Mouse (Mus musculus) cortical plate, adult 2 months (tissue): ENCODE measurements around the gene Olfr235. TPM values are rescaled to one million over a fixed set of nuclear protein-coding genes. Genes with fewer than 3 reads are reported as not detected.
"Not testable (repeated sequence)": the region's sequence is repeated elsewhere in the genome, so short reads cannot be mapped to it uniquely, and the experiment has no call there.

Experiments used
- H3K27ac ChIP-seq: fragments of 200-500 bp; 2 replicates; pipeline ENCODE4 v1.5.1; 2012; ENCODE audit warnings: low read length, control low read depth, inconsistent platforms; ENCODE audit not compliant: insufficient read depth
- H3K4me1 ChIP-seq: fragments of 200-500 bp; 2 replicates; pipeline ENCODE4 v1.6.1; 2011; ENCODE audit warnings: low read length; ENCODE audit not compliant: control insufficient read depth, insufficient read depth
- H3K4me3 ChIP-seq: fragments of 200-500 bp; 2 replicates; pipeline ENCODE4 v1.5.1; 2011; ENCODE audit warnings: mild to moderate bottlenecking, low read length, control low read depth; ENCODE audit not compliant: insufficient read depth
- CTCF ChIP-seq: fragments of 200-500 bp; IDR thresholded peaks from 2 replicates; pipeline ENCODE4 v1.5.1; 2011; ENCODE audit warnings: mild to moderate bottlenecking, control low read depth, low read length; ENCODE audit not compliant: insufficient read depth; ENCODE audit errors: extremely low read depth
- POLR2A ChIP-seq: fragments of 200-500 bp; IDR thresholded peaks from 2 replicates; pipeline ENCODE4 v1.6.1; 2011; ENCODE audit warnings: mild to moderate bottlenecking, low read length, control low read depth; ENCODE audit not compliant: insufficient read depth; ENCODE audit errors: extremely low read depth
- polyA plus RNA-seq: library from polyadenylated mRNA; depleted of rRNA; stranded (reverse); fragments of >200 nt; gene quantifications from 2 replicates; pipeline ENCODE4 v1.2.3, GENCODE M21; 2012; rRNA removed

Olfr235 gene
- polyA plus RNA-seq: 0.08 and 0.09 TPM in 2 replicates

DNA sequence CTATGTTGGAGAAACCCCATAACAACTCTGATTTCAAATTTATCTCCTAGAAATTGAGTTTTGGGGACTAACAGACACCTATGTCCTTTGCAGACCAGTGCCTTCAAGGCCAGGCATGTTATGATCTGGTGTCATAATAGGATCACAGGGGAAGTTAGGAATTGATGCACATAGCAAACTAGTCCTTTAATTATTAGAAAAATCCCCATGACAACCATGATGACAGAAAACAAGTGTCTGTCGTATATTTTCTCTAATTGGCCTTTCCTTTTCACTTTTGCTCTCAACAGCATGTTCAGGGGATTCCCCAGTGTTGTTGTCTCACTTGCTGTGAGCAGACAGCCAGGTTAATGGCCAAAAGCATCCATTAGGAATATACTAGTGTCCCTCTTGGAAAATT is at the start of gene Olfr235:
Gene Olfr235 (plus strand): TSS at position 301 of the 400 bp plus-strand sequence.
- TF ChIP-seq POLR2A (no peak), CTCF (no peak)
- no peaks in the 10 kb centered on the region for H3K4me1 ChIP-seq
- no peak within 1 kb of the TSS for H3K27ac ChIP-seq
- no peak within 1 kb of the TSS for H3K4me3 ChIP-seq

DNA sequence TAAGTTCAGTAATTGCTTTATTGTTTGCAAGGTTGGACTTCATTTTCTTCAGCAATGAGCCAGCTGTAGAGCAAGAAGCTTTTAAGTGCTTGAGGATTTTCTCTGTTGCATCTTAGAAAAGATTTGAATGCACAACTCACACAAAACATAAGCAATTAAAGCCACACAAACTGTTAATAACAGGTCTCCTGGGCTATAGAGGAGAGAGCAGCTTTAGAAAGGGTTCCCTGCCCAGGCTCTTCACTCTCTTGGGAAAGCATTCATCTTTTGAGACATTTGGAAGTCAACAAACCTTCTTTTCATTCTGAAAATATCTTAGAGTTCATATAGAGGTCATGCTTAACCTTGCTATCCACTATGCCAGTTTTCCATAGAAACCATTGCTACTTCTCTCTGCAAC is 28.3 kb upstream of the Olfr235 start, which contains the start of gene Olfr1432:
Gene Olfr1432 (minus strand): TSS at position 101 of the 400 bp plus-strand sequence.
- not testable (repeated sequence) for H3K4me1 ChIP-seq, H3K27ac ChIP-seq, H3K4me3 ChIP-seq

- TF ChIP-seq POLR2A (no peak), CTCF (no peak)
- Histone ChIP-seq H3K27ac (no peak within 1 kb of the TSS), H3K4me1 (no peaks in the 10 kb centered on the region), H3K4me3 (no peak within 1 kb of the TSS)
Measured at GRCm38 (mm10) chr19:12241559-12241958, 19.3 kb upstream of the Olfr235 start, which contains the start of gene Olfr262. TSS of gene Olfr262 (minus strand) at chr19:12241659.

DNA sequence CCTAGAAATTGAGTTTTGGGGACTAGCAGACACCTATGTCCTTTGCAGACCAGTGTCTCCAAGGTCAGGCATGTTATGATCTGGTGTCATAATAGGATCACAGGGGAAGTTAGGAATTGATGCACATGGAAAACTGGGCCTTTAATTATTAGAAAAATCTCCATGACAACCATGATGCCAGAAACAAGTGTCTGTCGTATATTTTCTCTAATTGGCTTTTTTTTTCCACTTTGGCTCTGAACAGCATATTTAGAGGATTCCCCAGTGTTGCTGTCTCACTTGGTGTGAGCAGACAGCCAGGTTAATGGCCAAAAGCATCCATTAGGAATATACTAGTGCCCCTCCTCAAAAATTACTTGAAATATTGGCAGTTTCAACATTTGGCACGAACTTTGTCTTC is 18.7 kb downstream of the Olfr235 start, which contains the start of gene Olfr1434:
Gene Olfr1434 (plus strand): TSS at position 301 of the 400 bp plus-strand sequence.
- TF ChIP-seq CTCF: no peak
- TF ChIP-seq POLR2A: no peak
- no peak within 1 kb of the TSS for H3K27ac ChIP-seq
- H3K4me3 ChIP-seq: no peak within 1 kb of the TSS
- H3K4me1 ChIP-seq: no peaks in the 10 kb centered on the region

- no peak overlapping the region for H3K4me3 ChIP-seq
- H3K27ac ChIP-seq: no peak overlapping the region
- H3K4me1 ChIP-seq: no peaks in the 10 kb centered on the region
- TF ChIP-seq POLR2A (no peak), CTCF (no peak)
Measured at GRCm38 (mm10) chr19:12292979-12293378, 32.1 kb downstream of the Olfr235 start.

DNA sequence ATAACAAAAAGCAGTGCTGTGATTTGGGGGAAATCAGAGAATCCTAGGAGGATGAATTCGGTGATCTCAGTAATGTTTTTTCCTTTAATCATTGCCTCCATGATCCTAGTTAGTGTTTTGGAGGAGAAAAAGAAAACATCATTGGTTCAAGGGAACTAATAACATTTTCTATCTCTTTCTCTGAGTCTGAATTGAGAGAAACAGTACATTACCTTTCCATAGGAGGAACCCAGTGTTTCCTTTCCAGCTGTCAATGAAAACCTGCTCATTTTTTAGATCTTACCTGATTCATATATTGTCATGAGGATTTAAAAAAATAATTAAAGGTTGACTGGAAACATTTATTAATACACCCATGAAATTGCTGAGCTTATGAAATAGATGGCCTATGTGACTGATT is 38.2 kb downstream of the Olfr235 start, which contains the start of gene Olfr1436:
Gene Olfr1436 (minus strand): TSS at position 101 of the 400 bp plus-strand sequence.
- H3K4me1 ChIP-seq, H3K4me3 ChIP-seq, H3K27ac ChIP-seq: not testable (repeated sequence)

Other genes starting within 250 kb of the Olfr235 start
- gene Olfr1423, start 219.7 kb upstream of the Olfr235 start, polyA plus RNA-seq: not detected in 2 replicates
- gene Olfr1424, start 198.3 kb upstream of the Olfr235 start, polyA plus RNA-seq: not detected in 2 replicates
- not detected in 2 replicates for gene Olfr1425, start 183.3 kb upstream of the Olfr235 start, polyA plus RNA-seq
- gene Olfr1426, start 169.0 kb upstream of the Olfr235 start, polyA plus RNA-seq: not detected in 2 replicates
- gene Olfr1427, start 157.7 kb upstream of the Olfr235 start, polyA plus RNA-seq: not detected in 2 replicates
- not detected in 2 replicates for gene Olfr1428, start 145.1 kb upstream of the Olfr235 start, polyA plus RNA-seq
- gene Olfr76, start 137.8 kb upstream of the Olfr235 start, polyA plus RNA-seq: not detected in 2 replicates
- not detected in 2 replicates for gene Olfr1555-ps1, start 90.9 kb upstream of the Olfr235 start, polyA plus RNA-seq
- gene Olfr1431, start 60.4 kb upstream of the Olfr235 start, polyA plus RNA-seq: 0.04 TPM in 1 of 2 replicates, not detected in the other
- gene Olfr1432, start 28.4 kb upstream of the Olfr235 start, polyA plus RNA-seq: not detected in 2 replicates
- gene Olfr262, start 19.4 kb upstream of the Olfr235 start, polyA plus RNA-seq: not detected in 2 replicates
- gene Olfr1434, start 18.8 kb downstream of the Olfr235 start, polyA plus RNA-seq: not detected in 2 replicates
- gene Olfr1436, start 38.1 kb downstream of the Olfr235 start, polyA plus RNA-seq: not detected in 2 replicates
- 0.06 TPM in 1 of 2 replicates, not detected in the other for gene Olfr1437, start 64.1 kb downstream of the Olfr235 start, polyA plus RNA-seq
- gene Olfr1438-ps1, start 74.9 kb downstream of the Olfr235 start, polyA plus RNA-seq: 0.02 TPM in 1 of 2 replicates, not detected in the other
- gene Olfr1440, start 126.2 kb downstream of the Olfr235 start, polyA plus RNA-seq: not detected in 2 replicates
- not detected in 2 replicates for gene Olfr1441, start 156.4 kb downstream of the Olfr235 start, polyA plus RNA-seq
- gene Pfpl, start 166.9 kb downstream of the Olfr235 start, polyA plus RNA-seq: 0.02 TPM in 1 of 2 replicates, not detected in the other
- gene Mpeg1, start 199.7 kb downstream of the Olfr235 start, polyA plus RNA-seq: 11.9 and 13.0 TPM in 2 replicates
- 20.8 and 23.2 TPM in 2 replicates for gene Dtx4, start 240.4 kb downstream of the Olfr235 start, polyA plus RNA-seq